Mouse (Mus musculus) CD4-positive, CD25-positive, alpha-beta regulatory T cell, adult 2 months (primary cell): ENCODE results near the gene Trp53i13.

ENCODE experiments used
- DNase-seq: peaks from one replicate; pipeline ENCODE4 v3.0.0-alpha.2; 2012; ENCODE audit warnings: low read depth, low spot score

Gene Trp53i13

GRCm38 (mm10) chr11:77508068-77509021, 7.4 kb downstream of the Trp53i13 start:
- peak; percentile 92 for DNase-seq

DNA sequence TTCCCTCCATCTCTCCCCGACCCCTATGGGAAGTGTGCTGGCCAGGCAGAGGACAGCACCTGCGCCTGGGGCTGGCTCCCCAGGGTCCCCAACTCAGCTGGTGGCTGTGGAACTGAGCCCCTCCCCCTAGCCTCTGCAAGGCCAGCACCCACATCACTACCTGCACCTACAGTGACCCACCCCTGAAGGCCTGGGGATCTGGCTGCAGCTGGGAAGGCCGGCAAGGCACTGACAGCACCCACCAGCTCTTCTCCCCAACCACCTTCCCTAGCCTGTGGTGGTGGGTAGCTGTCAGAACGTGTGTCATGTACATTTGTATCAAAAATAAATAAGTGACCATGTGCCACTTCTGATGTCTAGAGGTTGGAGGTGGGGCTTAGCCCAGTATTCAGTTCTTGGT, 8.4 kb downstream of the Trp53i13 start:
- no peak for DNase-seq

- DNase-seq = no peak
Measured at GRCm38 (mm10) chr11:77506941-77507340, 8.8 kb downstream of the Trp53i13 start.

- DNase-seq = no peak
Measured at GRCm38 (mm10) chr11:77506273-77506672, 9.5 kb downstream of the Trp53i13 start.

DNA sequence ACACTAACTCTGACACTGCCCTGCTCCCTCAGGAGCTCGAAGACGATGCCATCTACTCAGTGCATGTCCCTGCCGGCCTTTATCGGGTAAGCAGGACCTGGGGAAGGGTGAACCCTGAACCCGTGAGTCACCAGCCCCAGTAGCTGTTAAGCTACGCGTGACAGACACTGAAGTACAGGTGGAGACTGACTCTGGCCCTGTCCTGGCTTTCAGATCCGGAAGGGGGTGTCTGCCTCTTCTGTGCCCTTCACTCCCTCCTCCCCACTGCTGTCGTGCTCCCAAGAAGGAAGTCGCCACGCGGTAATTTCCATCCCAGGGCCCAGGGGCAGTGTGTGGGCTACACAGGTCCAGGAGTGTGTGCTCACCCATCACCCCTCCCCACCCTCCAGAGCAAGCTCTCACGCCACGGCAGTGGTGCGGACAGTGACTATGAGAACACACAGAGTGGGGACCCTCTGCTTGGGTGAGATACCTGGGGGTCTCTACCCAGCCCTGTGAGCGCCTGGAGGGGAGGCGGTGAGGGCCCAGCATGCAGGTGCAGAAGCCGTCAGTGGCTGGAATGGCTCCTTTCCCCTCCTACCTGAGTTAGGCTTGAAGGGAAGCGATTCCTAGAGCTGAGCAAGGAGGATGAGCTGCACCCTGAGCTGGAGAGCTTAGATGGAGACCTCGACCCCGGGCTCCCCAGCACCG, 10.3 kb downstream of the Trp53i13 start:
- DNase-seq = no peak

- DNase-seq = no peak
Measured at GRCm38 (mm10) chr11:77504377-77504776, 11.4 kb downstream of the Trp53i13 start.

- no peak for DNase-seq
Measured at GRCm38 (mm10) chr11:77503511-77503910, 12.3 kb downstream of the Trp53i13 start.

- no peak for DNase-seq
Measured at GRCm38 (mm10) chr11:77502481-77502880, 13.3 kb downstream of the Trp53i13 start.

- DNase-seq = no peak
Measured at GRCm38 (mm10) chr11:77501971-77502370, 13.8 kb downstream of the Trp53i13 start.

DNA sequence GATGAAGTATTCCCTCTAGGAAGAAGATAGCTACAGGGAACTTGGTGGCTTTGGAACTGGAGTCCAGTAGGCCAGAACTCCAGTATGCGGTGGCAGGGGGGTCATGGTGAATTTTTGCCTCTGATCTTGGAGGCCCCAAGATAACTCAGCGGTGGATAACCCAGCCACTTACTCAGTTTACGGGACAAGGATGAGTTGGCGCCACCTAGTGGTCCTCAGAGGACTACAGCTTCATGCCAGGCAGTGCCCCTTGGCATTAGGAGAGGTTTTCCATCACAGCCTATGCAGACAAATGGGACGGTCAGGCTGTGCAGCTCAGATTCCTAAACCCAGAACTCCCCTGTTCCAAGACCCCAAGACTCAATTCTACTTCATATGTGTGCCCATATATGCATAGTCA, 14.4 kb downstream of the Trp53i13 start:
- peak; percentile 91 for DNase-seq

DNA sequence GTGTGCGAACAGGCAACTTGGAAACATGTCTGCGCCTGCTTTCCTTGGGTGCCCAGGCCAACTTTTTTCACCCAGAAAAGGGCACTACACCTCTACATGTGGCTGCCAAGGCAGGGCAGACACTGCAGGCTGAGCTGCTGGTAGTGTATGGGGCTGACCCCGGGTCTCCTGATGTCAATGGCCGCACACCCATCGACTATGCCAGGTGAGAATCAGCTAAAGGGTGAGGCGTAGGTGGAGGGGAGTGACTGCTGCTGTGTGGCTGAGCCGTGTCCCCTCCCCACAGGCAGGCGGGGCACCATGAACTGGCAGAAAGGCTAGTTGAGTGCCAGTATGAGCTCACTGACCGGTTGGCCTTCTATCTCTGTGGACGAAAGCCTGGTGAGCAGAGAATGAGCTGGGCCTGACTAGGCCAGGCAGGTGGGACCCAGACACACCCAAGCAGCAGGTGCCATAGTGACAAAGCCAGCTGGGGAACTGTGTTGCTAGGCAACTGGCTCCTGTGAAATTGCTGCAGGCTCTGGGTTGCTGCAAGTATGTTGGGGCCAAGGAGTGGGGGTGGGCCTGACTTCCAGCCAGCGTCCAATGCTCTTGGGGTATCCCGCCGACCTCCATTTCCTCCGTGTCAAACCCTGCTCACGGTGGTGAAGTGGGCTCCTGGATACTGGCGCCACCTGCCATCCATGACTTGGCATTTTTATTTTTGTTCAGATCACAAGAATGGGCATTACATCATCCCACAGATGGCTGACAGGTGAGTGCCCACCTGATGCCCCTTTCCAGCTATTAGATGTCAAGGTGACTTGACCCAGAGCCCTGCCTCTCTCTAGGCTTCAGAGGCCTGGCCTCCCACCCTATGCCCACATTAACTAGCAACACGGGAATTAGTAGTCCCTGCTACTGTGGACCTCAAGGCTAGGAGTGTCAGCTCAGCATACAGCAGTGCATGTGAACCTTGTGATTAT, 15.1 kb downstream of the Trp53i13 start:
- DNase-seq = no peak

- no peak for DNase-seq
Measured at GRCm38 (mm10) chr11:77499354-77499753, 16.4 kb downstream of the Trp53i13 start.

DNA sequence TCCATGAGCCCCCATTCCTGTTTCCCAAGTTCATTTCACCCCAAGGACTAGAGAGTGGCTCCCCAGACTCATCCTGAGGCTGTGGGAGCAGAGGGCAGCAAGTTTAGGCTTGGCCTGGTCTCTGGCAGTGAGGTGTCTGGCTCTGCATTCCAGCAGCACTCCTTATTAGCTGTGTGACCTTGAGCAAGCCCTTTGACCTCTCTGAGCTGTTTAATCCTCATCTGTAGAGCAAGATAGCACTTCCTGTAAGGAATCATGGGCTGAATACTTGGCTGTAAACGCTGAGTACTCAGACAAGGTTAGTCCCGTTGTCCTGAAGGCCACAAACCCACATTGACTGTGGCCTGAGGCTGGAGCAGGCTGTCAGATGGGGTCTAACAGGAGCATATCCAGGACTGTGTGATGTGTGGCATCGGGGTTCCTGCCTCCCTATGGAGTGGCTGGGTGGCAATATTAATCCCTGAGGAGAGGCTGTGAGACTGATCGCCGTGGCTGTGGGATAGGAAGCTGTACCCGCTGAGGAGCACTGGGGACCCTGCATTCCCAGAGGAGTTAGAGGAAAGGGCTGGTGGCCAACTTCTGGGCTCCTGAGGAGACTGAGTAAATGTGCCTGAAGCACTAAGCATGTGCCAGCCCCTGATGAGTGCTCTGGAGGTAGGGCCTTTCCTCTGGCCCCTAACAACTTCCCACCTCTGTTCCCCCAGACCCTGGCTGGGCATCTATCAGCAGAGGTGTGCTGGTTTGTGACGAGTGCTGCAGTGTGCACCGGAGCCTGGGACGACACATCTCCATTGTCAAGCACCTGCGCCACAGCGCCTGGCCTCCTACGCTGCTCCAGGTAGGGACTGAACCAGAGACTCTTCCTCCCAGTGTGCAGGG, 17.3 kb downstream of the Trp53i13 start:
- DNase-seq = no peak

DNA sequence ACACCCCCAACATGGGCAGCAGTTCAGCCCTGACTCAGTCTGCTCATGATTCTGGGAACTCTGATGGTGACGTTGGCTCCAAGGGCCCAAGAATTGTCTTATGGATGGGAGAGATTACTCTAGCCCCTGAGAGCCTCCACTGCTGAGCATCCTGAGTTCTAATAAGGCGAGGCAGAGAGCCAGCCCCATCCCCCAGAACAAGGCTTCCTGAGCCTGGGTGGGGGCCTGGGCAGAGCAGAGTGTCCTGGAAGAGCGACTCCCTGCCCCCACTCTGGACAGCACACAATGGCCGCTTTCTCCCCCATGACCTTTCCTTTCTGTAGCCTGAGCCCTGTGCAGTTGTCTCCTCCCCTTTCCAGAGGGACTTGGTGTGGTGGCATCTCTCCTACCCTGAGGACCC, 17.9 kb downstream of the Trp53i13 start:
- no peak for DNase-seq

- DNase-seq = peak; percentile 79
Measured at GRCm38 (mm10) chr11:77497341-77497756, 18.4 kb downstream of the Trp53i13 start.

DNA sequence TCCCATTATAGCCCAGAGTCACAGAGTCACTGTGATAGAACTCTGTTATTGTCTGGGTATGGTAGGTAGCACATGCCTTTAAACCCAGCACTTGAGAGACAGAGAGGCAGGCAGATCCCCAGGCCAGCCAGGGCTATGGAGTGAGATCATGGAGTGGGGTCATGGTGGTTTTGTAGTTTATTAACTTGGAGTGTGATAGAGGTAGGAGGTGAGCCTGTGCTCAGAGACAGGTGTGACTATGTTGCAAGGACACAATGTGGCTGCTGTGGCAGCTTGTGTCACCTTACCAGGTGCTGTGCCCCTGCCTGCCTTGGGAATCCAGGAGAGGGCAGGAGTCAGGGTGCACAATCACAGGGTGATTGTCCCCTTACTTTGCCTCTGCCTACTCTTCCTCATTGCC, 20.3 kb downstream of the Trp53i13 start:
- DNase-seq = no peak

GRCm38 (mm10) chr11:77494782-77495181, 21.0 kb downstream of the Trp53i13 start:
- no peak for DNase-seq

- no peak for DNase-seq
Measured at GRCm38 (mm10) chr11:77494344-77494676, 21.5 kb downstream of the Trp53i13 start.

DNA sequence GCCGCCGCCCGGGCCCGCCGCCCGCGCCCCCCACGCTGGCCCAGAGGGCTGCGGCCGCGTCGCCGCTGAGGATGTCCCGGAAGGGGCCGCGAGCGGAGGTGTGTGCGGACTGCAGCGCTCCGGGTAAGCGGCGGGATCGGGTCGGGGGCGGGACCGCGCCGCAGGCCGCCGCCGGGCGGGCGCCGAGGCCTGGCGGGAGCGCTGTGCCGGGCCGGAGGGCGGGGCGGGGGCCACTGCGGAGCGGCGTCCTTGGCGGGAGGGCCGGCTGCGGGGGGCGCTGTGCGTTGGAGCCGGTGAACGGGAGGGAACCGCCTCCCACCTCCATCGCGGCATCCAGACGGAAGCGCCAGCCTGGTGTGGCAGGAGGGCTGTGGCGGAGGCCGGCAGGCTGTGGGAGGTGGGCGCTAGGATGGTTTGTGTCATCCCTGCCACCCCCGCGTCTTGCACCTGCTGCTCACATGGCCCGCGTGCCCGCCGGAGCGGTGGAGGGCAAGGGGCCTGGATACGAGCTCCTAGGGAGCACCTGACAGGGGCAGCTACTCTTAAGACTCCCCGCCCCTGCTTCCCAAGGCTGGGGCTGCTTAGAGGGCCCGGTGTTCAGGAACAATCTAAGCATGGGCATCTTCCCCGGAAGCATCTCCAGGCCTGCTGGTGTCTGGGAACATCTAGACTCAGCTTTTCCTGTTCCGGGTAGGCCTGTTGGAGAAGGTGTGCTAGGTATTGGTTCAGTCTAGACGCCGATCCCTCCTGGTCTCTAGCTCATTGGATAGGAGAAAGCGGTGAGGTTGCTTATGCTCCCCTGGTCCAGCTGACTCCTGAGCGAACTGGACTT, 22.1 kb downstream of the Trp53i13 start, which contains the start of gene Git1:
Gene Git1, plus strand, starts transcription at position 51 of the 832 bp plus-strand sequence.
- DNase-seq = peak; percentile 62

- DNase-seq = peak; percentile 95
Measured at GRCm38 (mm10) chr11:77492911-77493332, 22.9 kb downstream of the Trp53i13 start.
